Mouse (Mus musculus): ENCODE results near the gene Olfr1052. TPM values are rescaled to one million over a fixed set of nuclear protein-coding genes. Genes with fewer than 3 reads are reported as not detected.

The Olfr1052 gene
- not detected for polyA plus RNA-seq (2014; fragmentation: Illumina TruSeq; extraction: RNeasy Lipid Tissue Mini Kit (QIAGEN cat#74804); ENCODE audit: low read depth, low replicate concordance)

GRCm38 (mm10) chr2:86292155-86292554, at the start of gene Olfr1052:
Gene Olfr1052 (plus strand): TSS chr2:86292455.

DNA sequence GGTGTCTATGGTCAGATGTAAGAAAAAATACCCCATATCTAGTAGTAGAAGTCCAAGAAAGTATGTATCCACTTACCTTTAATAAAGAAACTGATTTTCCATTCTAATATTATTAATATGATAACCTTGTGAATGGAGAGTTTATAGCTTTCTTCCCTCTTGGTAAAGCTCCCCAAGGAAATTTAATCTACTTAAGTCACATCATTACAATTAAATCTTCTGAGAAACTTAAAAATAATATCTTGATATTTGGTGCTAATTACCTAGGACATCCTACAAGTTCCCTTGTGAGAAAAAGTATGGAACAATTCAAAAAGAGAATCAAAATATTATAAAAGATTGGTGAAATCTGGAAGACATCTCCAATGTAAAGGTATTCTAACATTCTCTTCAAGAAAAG, 34.0 kb upstream of the Olfr1052 start, which contains the start of gene Olfr1049:
Gene Olfr1049 (minus strand): TSS at position 101 of the 400 bp plus-strand sequence.

DNA sequence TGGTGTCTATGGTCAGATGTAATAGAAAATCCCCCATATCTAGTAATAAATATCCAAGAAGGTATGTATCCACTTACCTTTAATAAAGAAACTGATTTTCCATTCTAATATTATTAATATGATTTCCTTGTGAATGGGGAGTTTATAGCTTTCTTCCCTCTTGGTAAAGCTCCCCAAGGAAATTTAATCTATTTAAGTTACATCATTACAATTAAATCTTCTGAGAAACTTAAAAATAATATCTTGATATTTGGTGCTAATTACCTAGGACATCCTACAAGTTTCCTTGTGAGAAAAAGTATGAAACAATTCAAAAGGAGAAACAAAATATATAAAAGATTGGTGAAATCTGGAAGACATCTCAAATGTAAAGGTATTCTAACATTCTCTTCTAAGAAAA, 13.3 kb upstream of the Olfr1052 start, which contains the start of gene Olfr1051:
Gene Olfr1051 (minus strand): TSS at position 101 of the 400 bp plus-strand sequence.

DNA sequence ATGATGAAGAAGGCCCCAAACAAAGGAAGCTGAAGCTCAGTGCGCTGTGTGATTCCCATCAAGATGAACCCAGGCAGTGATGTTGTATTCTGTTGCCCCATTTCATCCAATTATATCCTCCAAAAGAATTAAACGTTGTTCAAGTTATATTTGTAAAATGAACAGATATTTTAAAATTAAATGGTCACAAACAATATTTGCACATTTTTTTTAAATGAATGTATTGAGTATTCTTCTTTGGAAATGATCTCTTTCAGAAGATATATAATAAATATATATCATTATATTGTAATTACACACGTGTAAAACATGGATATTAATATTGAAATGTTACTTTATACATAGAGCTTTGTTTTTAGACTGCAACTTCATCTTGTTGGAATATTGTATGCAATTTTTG, 22.9 kb downstream of the Olfr1052 start, which contains the start of gene Olfr1053:
Gene Olfr1053 (minus strand): TSS at position 101 of the 400 bp plus-strand sequence.

GRCm38 (mm10) chr2:86335333-86335732, 43.1 kb downstream of the Olfr1052 start, which contains the start of gene Olfr1054:
Gene Olfr1054 (minus strand): TSS chr2:86335433.

Other genes with a start within 250 kb of the Olfr1052 start
- 0.57 TPM for gene Olfr1034, start 246.6 kb upstream of the Olfr1052 start, polyA plus RNA-seq (2014; fragmentation: Illumina TruSeq; extraction: RNeasy Lipid Tissue Mini Kit (QIAGEN cat#74804); ENCODE audit: low read depth, low replicate concordance)
- gene Olfr1036, start 218.5 kb upstream of the Olfr1052 start, polyA plus RNA-seq (2014; fragmentation: Illumina TruSeq; extraction: RNeasy Lipid Tissue Mini Kit (QIAGEN cat#74804); ENCODE audit: low read depth, low replicate concordance): not detected
- gene Olfr1037, start 205.1 kb upstream of the Olfr1052 start, polyA plus RNA-seq (2014; fragmentation: Illumina TruSeq; extraction: RNeasy Lipid Tissue Mini Kit (QIAGEN cat#74804); ENCODE audit: low read depth, low replicate concordance): not detected
- gene Olfr1039, start 156.5 kb upstream of the Olfr1052 start, polyA plus RNA-seq (2014; fragmentation: Illumina TruSeq; extraction: RNeasy Lipid Tissue Mini Kit (QIAGEN cat#74804); ENCODE audit: low read depth, low replicate concordance): not detected
- not detected for gene Olfr1040, start 145.7 kb upstream of the Olfr1052 start, polyA plus RNA-seq (2014; fragmentation: Illumina TruSeq; extraction: RNeasy Lipid Tissue Mini Kit (QIAGEN cat#74804); ENCODE audit: low read depth, low replicate concordance)
- not detected for gene Olfr1042, start 130.6 kb upstream of the Olfr1052 start, polyA plus RNA-seq (2014; fragmentation: Illumina TruSeq; extraction: RNeasy Lipid Tissue Mini Kit (QIAGEN cat#74804); ENCODE audit: low read depth, low replicate concordance)
- not detected for gene Olfr1043, start 124.9 kb upstream of the Olfr1052 start, polyA plus RNA-seq (2014; fragmentation: Illumina TruSeq; extraction: RNeasy Lipid Tissue Mini Kit (QIAGEN cat#74804); ENCODE audit: low read depth, low replicate concordance)
- not detected for gene Olfr1044, start 114.6 kb upstream of the Olfr1052 start, polyA plus RNA-seq (2014; fragmentation: Illumina TruSeq; extraction: RNeasy Lipid Tissue Mini Kit (QIAGEN cat#74804); ENCODE audit: low read depth, low replicate concordance)
- not detected for gene Olfr52, start 106.8 kb upstream of the Olfr1052 start, polyA plus RNA-seq (2014; fragmentation: Illumina TruSeq; extraction: RNeasy Lipid Tissue Mini Kit (QIAGEN cat#74804); ENCODE audit: low read depth, low replicate concordance)
- gene Olfr1045, start 89.4 kb upstream of the Olfr1052 start, polyA plus RNA-seq (2014; fragmentation: Illumina TruSeq; extraction: RNeasy Lipid Tissue Mini Kit (QIAGEN cat#74804); ENCODE audit: low read depth, low replicate concordance): not detected
- gene Olfr1046, start 73.1 kb upstream of the Olfr1052 start, polyA plus RNA-seq (2014; fragmentation: Illumina TruSeq; extraction: RNeasy Lipid Tissue Mini Kit (QIAGEN cat#74804); ENCODE audit: low read depth, low replicate concordance): not detected
- gene Olfr1047, start 61.1 kb upstream of the Olfr1052 start, polyA plus RNA-seq (2014; fragmentation: Illumina TruSeq; extraction: RNeasy Lipid Tissue Mini Kit (QIAGEN cat#74804); ENCODE audit: low read depth, low replicate concordance): not detected
- not detected for gene Olfr1048, start 52.2 kb upstream of the Olfr1052 start, polyA plus RNA-seq (2014; fragmentation: Illumina TruSeq; extraction: RNeasy Lipid Tissue Mini Kit (QIAGEN cat#74804); ENCODE audit: low read depth, low replicate concordance)
- gene Olfr1049, start 34.1 kb upstream of the Olfr1052 start, polyA plus RNA-seq (2014; fragmentation: Illumina TruSeq; extraction: RNeasy Lipid Tissue Mini Kit (QIAGEN cat#74804); ENCODE audit: low read depth, low replicate concordance): not detected
- gene Olfr1051, start 13.4 kb upstream of the Olfr1052 start, polyA plus RNA-seq (2014; fragmentation: Illumina TruSeq; extraction: RNeasy Lipid Tissue Mini Kit (QIAGEN cat#74804); ENCODE audit: low read depth, low replicate concordance): not detected
- not detected for gene Olfr1053, start 22.8 kb downstream of the Olfr1052 start, polyA plus RNA-seq (2014; fragmentation: Illumina TruSeq; extraction: RNeasy Lipid Tissue Mini Kit (QIAGEN cat#74804); ENCODE audit: low read depth, low replicate concordance)
- not detected for gene Olfr1054, start 43.0 kb downstream of the Olfr1052 start, polyA plus RNA-seq (2014; fragmentation: Illumina TruSeq; extraction: RNeasy Lipid Tissue Mini Kit (QIAGEN cat#74804); ENCODE audit: low read depth, low replicate concordance)
- gene Olfr1055, start 57.8 kb downstream of the Olfr1052 start, polyA plus RNA-seq (2014; fragmentation: Illumina TruSeq; extraction: RNeasy Lipid Tissue Mini Kit (QIAGEN cat#74804); ENCODE audit: low read depth, low replicate concordance): not detected
- gene Olfr1056, start 70.0 kb downstream of the Olfr1052 start, polyA plus RNA-seq (2014; fragmentation: Illumina TruSeq; extraction: RNeasy Lipid Tissue Mini Kit (QIAGEN cat#74804); ENCODE audit: low read depth, low replicate concordance): not detected
- not detected for gene Olfr1057, start 85.9 kb downstream of the Olfr1052 start, polyA plus RNA-seq (2014; fragmentation: Illumina TruSeq; extraction: RNeasy Lipid Tissue Mini Kit (QIAGEN cat#74804); ENCODE audit: low read depth, low replicate concordance)
- gene Olfr1058, start 96.1 kb downstream of the Olfr1052 start, polyA plus RNA-seq (2014; fragmentation: Illumina TruSeq; extraction: RNeasy Lipid Tissue Mini Kit (QIAGEN cat#74804); ENCODE audit: low read depth, low replicate concordance): not detected
- not detected for gene Olfr1061, start 121.6 kb downstream of the Olfr1052 start, polyA plus RNA-seq (2014; fragmentation: Illumina TruSeq; extraction: RNeasy Lipid Tissue Mini Kit (QIAGEN cat#74804); ENCODE audit: low read depth, low replicate concordance)
- gene Olfr1062, start 134.3 kb downstream of the Olfr1052 start, polyA plus RNA-seq (2014; fragmentation: Illumina TruSeq; extraction: RNeasy Lipid Tissue Mini Kit (QIAGEN cat#74804); ENCODE audit: low read depth, low replicate concordance): not detected
- not detected for gene Olfr1065, start 158.1 kb downstream of the Olfr1052 start, polyA plus RNA-seq (2014; fragmentation: Illumina TruSeq; extraction: RNeasy Lipid Tissue Mini Kit (QIAGEN cat#74804); ENCODE audit: low read depth, low replicate concordance)
- gene Olfr1066, start 163.8 kb downstream of the Olfr1052 start, polyA plus RNA-seq (2014; fragmentation: Illumina TruSeq; extraction: RNeasy Lipid Tissue Mini Kit (QIAGEN cat#74804); ENCODE audit: low read depth, low replicate concordance): not detected
- gene Olfr228, start 194.9 kb downstream of the Olfr1052 start, polyA plus RNA-seq (2014; fragmentation: Illumina TruSeq; extraction: RNeasy Lipid Tissue Mini Kit (QIAGEN cat#74804); ENCODE audit: low read depth, low replicate concordance): not detected
- not detected for gene Olfr1076, start 216.0 kb downstream of the Olfr1052 start, polyA plus RNA-seq (2014; fragmentation: Illumina TruSeq; extraction: RNeasy Lipid Tissue Mini Kit (QIAGEN cat#74804); ENCODE audit: low read depth, low replicate concordance)